Mouse (Mus musculus) megakaryocyte, embryonic 14.5 days (primary cell): ENCODE results near the gene Psma6. TPM values are rescaled to one million over a fixed set of nuclear protein-coding genes. Genes with fewer than 3 reads are reported as not detected.
A peak's percentile ranks its signal among the peaks of the same experiment; 100 is the strongest.
"Not testable (repeated sequence)": the region's sequence is repeated elsewhere in the genome, so short reads cannot be mapped to it uniquely, and the experiment has no call there.

Experiments used
- H3K27me3 ChIP-seq: replicated peaks from 2 replicates; pipeline ENCODE3; 2012; ENCODE audit warnings: inconsistent platforms
- H3K36me3 ChIP-seq: replicated peaks from 2 replicates; pipeline ENCODE3; 2012; ENCODE audit warnings: low read length, inconsistent platforms, mixed read lengths
- H3K4me1 ChIP-seq: 2 replicates; pipeline ENCODE4 v1.6.1; 2012; ENCODE audit warnings: inconsistent platforms
- H3K4me3 ChIP-seq: replicated peaks from 2 replicates; pipeline ENCODE3; 2012; ENCODE audit warnings: moderate library complexity, mild to moderate bottlenecking, inconsistent platforms
- H3K9me3 ChIP-seq: 2 replicates; pipeline ENCODE4 v1.6.1; 2012; ENCODE audit warnings: inconsistent platforms
- FLI1 ChIP-seq: IDR thresholded peaks from 2 replicates; pipeline ENCODE4 v1.6.1; 2012; ENCODE audit warnings: low read length, inconsistent platforms, mixed read lengths
- GATA1 ChIP-seq: IDR thresholded peaks from 3 replicates; pipeline ENCODE4 v1.6.1; 2012; ENCODE audit warnings: mixed read lengths, low read length, inconsistent platforms, borderline replicate concordance
- polyA plus RNA-seq: library from polyadenylated mRNA; stranded (reverse); fragments of >175 nt; gene quantifications from 2 replicates; pipeline ENCODE4 v1.2.3, GENCODE M21; 2012; ENCODE audit warnings: low replicate concordance; ENCODE audit not compliant: insufficient read depth

The Psma6 gene
- polyA plus RNA-seq = 19.3 and 25.9 TPM in 2 replicates

DNA sequence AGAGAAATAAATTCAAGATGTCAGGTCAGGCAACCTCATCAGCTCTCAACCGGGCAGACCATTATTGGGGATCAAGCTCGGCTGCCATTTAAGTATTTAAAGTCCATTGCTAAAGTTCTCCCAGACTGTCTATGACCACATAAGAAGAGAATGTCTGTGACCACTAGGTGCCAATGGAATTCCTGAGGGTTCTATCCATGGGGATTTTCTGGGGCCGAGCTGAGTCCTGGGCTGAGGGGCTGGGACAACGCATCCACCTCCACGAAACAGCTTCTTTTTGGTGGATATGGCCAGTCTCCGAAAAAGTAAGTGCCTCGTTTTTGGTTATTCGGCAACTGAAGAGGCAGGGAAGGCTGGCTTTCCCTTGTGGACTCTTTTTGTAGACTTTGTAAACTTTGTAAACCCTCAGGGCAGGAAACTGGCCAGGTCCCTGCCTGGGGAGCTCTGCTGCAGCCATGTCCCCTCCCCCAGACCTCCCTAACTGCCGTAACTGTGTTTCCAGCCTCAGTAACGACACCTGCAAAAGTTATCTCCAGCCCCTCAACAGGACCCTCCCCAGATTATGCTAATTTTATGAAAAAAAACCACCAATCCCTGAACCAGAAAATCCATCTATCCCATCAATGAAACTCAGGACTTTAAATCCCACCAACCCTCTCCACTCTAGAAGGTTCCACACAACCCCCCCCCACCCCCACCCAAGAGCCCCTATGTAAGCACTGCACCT, at the start of gene Psma6:
Psma6 (plus strand) TSS at position 200 of the 727 bp plus-strand sequence.
- peaks cover 30% of the 10 kb centered on the region for H3K4me1 ChIP-seq
- no peak within 1 kb of the TSS for H3K4me3 ChIP-seq
- no peaks in the 10 kb centered on the region for H3K27me3 ChIP-seq
- H3K9me3 ChIP-seq = no peaks in the 10 kb centered on the region
- TF ChIP-seq FLI1 = no peak
- no peak for TF ChIP-seq GATA1
- H3K36me3 ChIP-seq = peaks cover 26% of the 10 kb centered on the region

DNA sequence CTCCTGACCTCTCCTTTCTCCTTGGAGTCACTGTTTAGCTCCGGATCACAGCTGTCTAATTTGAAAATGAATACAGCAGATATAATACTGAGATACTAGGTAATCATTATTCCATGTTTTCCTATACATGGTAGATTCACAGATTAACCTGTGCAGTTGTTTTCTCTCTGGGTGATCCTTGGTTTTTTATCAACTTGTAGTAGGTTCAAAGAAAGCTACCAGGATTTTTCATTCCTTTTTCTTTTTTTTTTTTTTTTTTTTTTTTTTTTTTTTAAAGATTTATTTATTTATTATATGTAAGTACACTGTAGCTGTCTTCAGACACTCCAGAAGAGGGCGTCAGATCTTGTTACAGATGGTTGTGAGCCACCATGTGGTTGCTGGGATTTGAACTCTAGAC, 45.5 kb upstream of the Psma6 start:
- H3K9me3 ChIP-seq, H3K4me3 ChIP-seq, H3K27me3 ChIP-seq: not testable (repeated sequence)
- peaks cover 11% of the 10 kb centered on the region for H3K4me1 ChIP-seq
- H3K36me3 ChIP-seq = peaks cover 22% of the 10 kb centered on the region

DNA sequence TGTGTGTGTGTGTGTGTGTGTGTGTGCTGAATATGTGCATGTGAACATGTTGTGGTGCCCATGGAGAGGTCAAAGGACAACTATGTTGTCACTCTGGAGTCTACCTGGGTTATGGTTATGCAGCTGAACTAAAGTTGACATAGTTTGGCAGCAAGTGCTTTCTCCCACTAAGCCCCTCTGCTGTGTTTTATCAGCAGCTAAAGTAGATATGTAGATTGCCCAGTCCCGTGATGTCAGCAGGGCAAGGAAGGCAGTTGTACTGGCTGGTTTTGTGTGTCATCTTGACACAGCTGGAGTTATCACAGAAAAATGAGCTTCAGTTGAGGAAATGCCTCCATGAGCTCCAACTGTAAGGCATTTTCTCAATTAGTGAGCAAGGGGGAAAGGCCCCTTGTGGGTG, 41.0 kb upstream of the Psma6 start:
- not testable (repeated sequence) for H3K9me3 ChIP-seq, H3K27me3 ChIP-seq, H3K4me3 ChIP-seq
- H3K4me1 ChIP-seq = peaks cover 33% of the 10 kb centered on the region
- peaks cover 23% of the 10 kb centered on the region for H3K36me3 ChIP-seq

DNA sequence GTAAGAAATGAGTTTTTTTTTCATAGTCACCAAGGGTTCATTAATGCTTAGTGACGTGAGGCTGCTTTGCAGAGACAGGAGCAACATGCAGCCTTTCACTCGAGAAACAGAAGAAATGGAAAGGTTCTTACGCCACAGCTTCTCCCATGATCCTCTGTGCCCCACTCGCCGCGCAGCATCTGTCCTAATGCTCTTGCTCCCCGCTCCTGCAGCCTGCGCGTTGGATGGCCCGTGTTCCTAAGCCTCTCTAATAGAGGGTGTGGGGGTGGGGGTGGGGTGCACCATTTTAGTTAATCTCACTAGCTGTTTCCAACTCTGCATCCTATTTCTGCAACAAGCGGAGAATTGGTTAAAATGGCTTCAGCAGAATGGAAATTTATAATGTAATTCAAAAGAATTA, 40.0 kb upstream of the Psma6 start:
- Histone ChIP-seq H3K9me3 (no peaks in the 10 kb centered on the region), H3K36me3 (peaks cover 20% of the 10 kb centered on the region), H3K4me3 (peak overlapping the region; percentile 67), H3K4me1 (peaks cover 33% of the 10 kb centered on the region), H3K27me3 (no peaks in the 10 kb centered on the region)
- TF ChIP-seq FLI1 = no peak
- TF ChIP-seq GATA1 = no peak

GRCm38 (mm10) chr12:55344583-55344982, 39.4 kb upstream of the Psma6 start:
- H3K36me3 ChIP-seq = peaks cover 16% of the 10 kb centered on the region

DNA sequence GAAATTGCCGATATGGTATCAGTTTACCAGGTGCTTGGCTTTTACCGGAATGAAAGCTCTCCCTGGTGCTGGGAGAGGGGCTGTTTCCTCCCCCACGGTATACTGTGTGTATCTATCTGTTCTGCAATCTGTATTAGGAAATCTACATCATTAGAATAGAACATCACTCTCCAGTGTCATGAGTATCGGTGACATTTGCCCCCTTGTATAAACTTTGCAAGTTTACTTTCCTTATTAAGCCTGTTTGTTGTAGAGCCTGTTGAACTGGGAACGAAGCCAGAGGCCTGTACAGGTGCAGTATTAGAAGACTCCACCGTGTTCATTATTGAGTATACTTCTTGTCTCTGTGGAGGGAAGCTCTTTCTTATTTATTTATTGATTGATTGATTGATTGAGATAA, 30.6 kb upstream of the Psma6 start:
- no peak overlapping the region for H3K4me3 ChIP-seq
- H3K27me3 ChIP-seq = no peaks in the 10 kb centered on the region
- H3K4me1 ChIP-seq = 0 out of 2 replicates have a peak, but pooled peaks cover 3% of the 10 kb centered on the region
- no peaks in the 10 kb centered on the region for H3K9me3 ChIP-seq
- TF ChIP-seq GATA1 = no peak
- no peak for TF ChIP-seq FLI1
- no peaks in the 10 kb centered on the region for H3K36me3 ChIP-seq

More at GRCm38 (mm10) chr12:55344583-55344982, 39.4 kb upstream of the Psma6 start:
- TF ChIP-seq GATA1 (no peak), FLI1 (no peak)
- no peaks in the 10 kb centered on the region for H3K9me3 ChIP-seq
- peak overlapping the region; percentile 46 for H3K4me3 ChIP-seq
- H3K27me3 ChIP-seq = no peaks in the 10 kb centered on the region
- H3K4me1 ChIP-seq = peaks cover 33% of the 10 kb centered on the region

DNA sequence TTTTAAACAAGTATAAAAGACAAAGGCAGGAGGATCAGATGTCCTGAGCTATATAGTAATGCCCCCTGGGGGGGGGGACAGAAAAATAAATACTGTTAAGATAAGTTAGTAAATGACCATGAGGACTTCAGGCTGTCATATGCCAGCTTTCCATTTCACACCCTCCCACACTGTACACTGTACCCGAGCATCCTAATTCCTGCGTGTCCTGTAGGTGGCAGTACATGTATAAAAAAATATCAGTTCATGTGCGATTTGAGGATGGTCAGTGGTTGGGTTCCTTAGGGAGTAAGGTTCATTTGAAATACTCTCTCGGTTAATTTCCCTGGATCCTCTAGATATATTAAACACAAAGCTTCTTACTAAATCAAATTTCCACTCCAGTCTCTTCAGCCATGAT, 29.1 kb upstream of the Psma6 start:
- H3K9me3 ChIP-seq = no peaks in the 10 kb centered on the region
- no peaks in the 10 kb centered on the region for H3K27me3 ChIP-seq
- no peaks in the 10 kb centered on the region for H3K36me3 ChIP-seq
- H3K4me1 ChIP-seq = 0 out of 2 replicates have a peak, but pooled peaks cover 3% of the 10 kb centered on the region
- TF ChIP-seq GATA1 = no peak
- TF ChIP-seq FLI1 = no peak
- H3K4me3 ChIP-seq = no peak overlapping the region

- H3K27me3 ChIP-seq = no peaks in the 10 kb centered on the region
- no peak for TF ChIP-seq FLI1
- no peak for TF ChIP-seq GATA1
These were observed 26.7 kb upstream of the Psma6 start for GRCm38 (mm10) chr12:55357303-55357702.

DNA sequence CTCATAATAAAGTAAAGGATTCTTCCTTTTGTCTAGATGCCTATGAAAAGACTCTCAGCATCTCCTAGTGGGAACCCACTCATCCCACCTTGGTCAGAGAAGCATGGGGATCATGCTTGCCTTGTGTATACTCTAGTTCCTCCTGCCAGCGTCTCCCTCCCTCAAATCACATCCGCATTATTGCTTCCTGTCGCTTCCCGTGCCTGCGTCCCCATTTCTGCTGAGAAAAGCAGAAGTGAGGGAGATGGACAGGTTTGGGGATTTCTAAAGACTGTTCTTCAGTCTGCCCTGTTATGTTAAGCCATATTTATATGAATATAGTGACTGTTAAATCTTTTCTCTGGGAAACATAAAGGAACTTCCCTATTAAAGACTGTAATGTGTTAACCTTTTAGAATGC, 23.1 kb upstream of the Psma6 start:
- peaks cover 7% of the 10 kb centered on the region; the same call in 1 of the 2 replicates for H3K4me1 ChIP-seq
- H3K27me3 ChIP-seq = no peaks in the 10 kb centered on the region
- H3K36me3 ChIP-seq = peaks cover 9% of the 10 kb centered on the region
- no peak overlapping the region for H3K4me3 ChIP-seq
- no peaks in the 10 kb centered on the region for H3K9me3 ChIP-seq
- no peak for TF ChIP-seq GATA1
- TF ChIP-seq FLI1 = no peak

More at GRCm38 (mm10) chr12:55357303-55357702, 26.7 kb upstream of the Psma6 start:
- Histone ChIP-seq H3K36me3 (no peaks in the 10 kb centered on the region), H3K4me1 (0 out of 2 replicates have a peak, but pooled peaks cover 3% of the 10 kb centered on the region), H3K4me3 (no peak overlapping the region), H3K9me3 (no peaks in the 10 kb centered on the region)

- Histone ChIP-seq H3K4me1 (peaks cover 7% of the 10 kb centered on the region; the same call in 1 of the 2 replicates), H3K9me3 (no peaks in the 10 kb centered on the region), H3K36me3 (peaks cover 12% of the 10 kb centered on the region), H3K4me3 (no peak overlapping the region), H3K27me3 (no peaks in the 10 kb centered on the region)
- TF ChIP-seq FLI1 = no peak
- no peak for TF ChIP-seq GATA1
These were observed 18.9 kb upstream of the Psma6 start for GRCm38 (mm10) chr12:55365083-55365482.
